Mouse (Mus musculus) kidney, adult 2 months (tissue): ENCODE measurements around the gene Lrba. TPM values are rescaled to one million over a fixed set of nuclear protein-coding genes. Genes with fewer than 3 reads are reported as not detected.

Experiments used
- DNase-seq: peaks from one replicate; pipeline ENCODE4 v3.0.0; 2021
- H3K27ac ChIP-seq: fragments of 200-500 bp; 2 replicates; pipeline ENCODE4 v1.5.1; 2012; ENCODE audit warnings: low read depth, low read length, control low read depth, inconsistent platforms; ENCODE audit not compliant: insufficient read depth
- H3K27me3 ChIP-seq: fragments of 200-500 bp; replicated peaks from 2 replicates; pipeline ENCODE4 v1.6.1; 2012; ENCODE audit warnings: mild to moderate bottlenecking, moderate library complexity, low read length, inconsistent platforms; ENCODE audit not compliant: control insufficient read depth, insufficient read depth
- H3K36me3 ChIP-seq: fragments of 200-500 bp; 2 replicates; pipeline ENCODE4 v1.6.1; 2012; ENCODE audit warnings: mild to moderate bottlenecking, moderate library complexity, low read length, inconsistent platforms; ENCODE audit not compliant: control insufficient read depth, insufficient read depth
- H3K4me1 ChIP-seq: fragments of 200-500 bp; 2 replicates; pipeline ENCODE4 v1.6.1; 2011; ENCODE audit warnings: low read length; ENCODE audit not compliant: control insufficient read depth, insufficient read depth
- H3K4me3 ChIP-seq: fragments of 200-500 bp; 2 replicates; pipeline ENCODE4 v1.5.1; 2011; ENCODE audit warnings: mild to moderate bottlenecking, low read depth, low read length, control low read depth; ENCODE audit not compliant: insufficient read depth
- CTCF ChIP-seq: fragments of 200-500 bp; conservative IDR thresholded peaks from 2 replicates; pipeline ENCODE4 v1.5.1; 2011; ENCODE audit warnings: low read depth, mild to moderate bottlenecking, control low read depth, low read length, moderate library complexity, mixed read lengths; ENCODE audit not compliant: insufficient read depth, insufficient read length
- POLR2A ChIP-seq: fragments of 200-500 bp; IDR thresholded peaks from one replicate; pipeline ENCODE4 v1.6.1; 2011; ENCODE audit warnings: low read depth, low read length, control low read depth
- WGBS: fragments of 180-500 bp; shearing (Covaris S2); methylation state at CpG from one replicate; pipeline ENCODE4 v1.1.7; 2018; 5-methylcytosine and 5-hydroxymethylcytosine counted together
- polyA plus RNA-seq: library from polyadenylated mRNA; depleted of rRNA; stranded (reverse); fragments of >200 nt; gene quantifications from 2 replicates; pipeline ENCODE4 v1.2.3, GENCODE M21; 2012

The Lrba gene
- polyA plus RNA-seq, 1 experiment = 36.4 TPM

DNA sequence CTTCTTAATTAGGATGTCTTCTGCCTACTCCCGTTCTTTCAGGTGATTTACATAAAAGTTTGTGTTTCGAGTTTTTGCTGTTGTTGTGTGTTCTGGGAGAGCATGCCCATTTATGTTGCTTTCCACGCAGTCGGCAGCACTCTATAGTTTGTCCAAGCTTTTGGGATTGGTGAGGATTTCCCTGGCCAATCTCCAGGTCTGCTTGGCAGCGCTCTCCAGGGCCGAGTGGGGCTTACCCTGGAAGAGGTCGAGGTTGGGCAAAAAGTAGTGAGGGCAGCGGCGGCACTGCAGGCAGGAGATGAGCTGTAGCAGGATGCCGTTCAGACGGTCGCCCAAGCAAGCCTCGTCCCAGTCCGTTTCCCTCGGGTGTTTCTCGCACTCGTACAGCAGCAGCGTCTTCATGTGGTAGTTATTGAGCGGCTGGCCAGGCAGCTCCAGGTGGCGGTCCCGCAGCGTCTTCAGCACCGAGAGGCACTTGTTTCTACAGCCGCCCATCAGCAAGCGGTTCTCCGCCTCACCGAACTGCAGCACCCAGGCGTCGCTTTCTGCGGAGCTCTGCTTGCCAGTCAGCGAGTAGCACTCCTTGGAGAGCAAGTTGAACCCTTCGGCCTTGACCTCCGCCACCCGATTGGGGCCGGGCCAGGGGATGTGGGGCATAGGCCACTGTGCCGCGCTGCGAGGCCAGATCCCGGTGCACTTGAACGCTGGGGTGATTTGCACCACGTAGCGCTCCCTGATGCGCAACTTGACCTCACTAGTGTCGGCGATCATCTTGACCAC is 322.2 kb downstream of the Lrba start:
- WGBS = 30% methylated on average over 45 of the region's 45 CpGs
- no peaks in the 10 kb centered on the region for H3K27me3 ChIP-seq
- H3K4me3 ChIP-seq = 0 out of 2 replicates have a peak overlapping the region, but pooled peaks have one; percentile 14
- 0 out of 2 replicates have a peak, but pooled peaks have one; percentile 4 for TF ChIP-seq CTCF
- TF ChIP-seq POLR2A = no peak
- peaks cover 1% of the 10 kb centered on the region for H3K36me3 ChIP-seq
- no peaks in the 10 kb centered on the region for H3K4me1 ChIP-seq
- H3K27ac ChIP-seq = no peak overlapping the region
- peak; percentile 59 for DNase-seq

GRCm38 (mm10) chr3:86547251-86547791 is 322.8 kb downstream of the Lrba start:
- no peaks in the 10 kb centered on the region for H3K27me3 ChIP-seq
- WGBS = 57% methylated on average over 42 of the region's 42 CpGs
- no peak overlapping the region for H3K27ac ChIP-seq
- no peaks in the 10 kb centered on the region for H3K4me1 ChIP-seq
- no peak for TF ChIP-seq POLR2A
- DNase-seq = no peak
- no peak overlapping the region for H3K4me3 ChIP-seq
- peaks cover 1% of the 10 kb centered on the region; the same call in 1 of the 2 replicates for H3K36me3 ChIP-seq

DNA sequence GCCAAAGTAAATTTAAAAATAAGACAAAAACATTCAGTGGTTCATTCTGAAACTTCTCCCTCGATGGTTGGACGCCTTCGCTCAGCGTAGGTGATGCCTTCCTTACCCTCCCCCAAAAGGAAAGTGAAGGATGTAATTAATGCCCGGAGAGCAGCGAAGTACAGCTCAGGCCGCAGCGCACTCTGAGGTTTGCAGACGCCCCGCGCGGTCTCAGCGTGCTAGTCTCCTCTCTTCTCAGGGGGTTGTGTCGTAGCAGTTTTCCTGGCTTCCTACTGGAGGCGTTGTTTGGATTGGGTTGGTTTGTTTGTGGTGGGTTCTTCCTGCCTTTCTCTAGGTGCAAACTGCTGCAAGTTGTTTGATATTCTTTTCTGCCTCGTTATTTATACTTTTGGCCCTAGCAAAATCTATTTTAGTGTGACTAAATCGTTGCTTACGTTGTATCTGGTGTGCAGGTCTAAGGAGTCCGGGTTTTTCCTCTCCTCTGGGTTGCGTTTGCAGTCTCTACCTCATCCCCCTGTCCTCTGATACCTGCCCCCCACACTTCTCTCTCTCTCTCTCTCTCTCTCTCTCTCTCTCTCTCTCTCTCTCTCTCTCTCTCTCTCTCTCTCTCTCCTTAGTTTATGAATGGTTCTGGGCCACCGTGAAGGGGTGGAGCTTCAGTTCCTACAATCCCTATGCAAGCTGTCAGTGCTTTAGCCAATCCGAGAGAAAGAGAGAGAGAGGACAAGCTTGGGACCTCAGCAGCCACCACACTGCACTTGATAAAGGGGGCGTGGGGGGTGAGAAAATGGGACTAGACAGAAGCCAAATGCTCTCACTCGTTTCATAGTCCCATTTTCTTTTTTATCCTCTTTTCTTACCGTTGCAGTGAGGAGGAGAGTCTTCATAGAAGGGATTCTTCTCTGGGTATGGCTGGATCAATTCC is 323.9 kb downstream of the Lrba start, which contains the start of gene Mab21l2:
TSS of gene Mab21l2 (minus strand) at position 539 of the 925 bp plus-strand sequence.
- Histone ChIP-seq H3K36me3 (no peaks in the 10 kb centered on the region), H3K27ac (no peak within 1 kb of the TSS), H3K27me3 (no peaks in the 10 kb centered on the region), H3K4me3 (no peak within 1 kb of the TSS), H3K4me1 (no peaks in the 10 kb centered on the region)
- 59% methylated on average over 25 of the region's 25 CpGs for WGBS
- no peak for DNase-seq
- no peak for TF ChIP-seq POLR2A
- no peak for TF ChIP-seq CTCF

DNA sequence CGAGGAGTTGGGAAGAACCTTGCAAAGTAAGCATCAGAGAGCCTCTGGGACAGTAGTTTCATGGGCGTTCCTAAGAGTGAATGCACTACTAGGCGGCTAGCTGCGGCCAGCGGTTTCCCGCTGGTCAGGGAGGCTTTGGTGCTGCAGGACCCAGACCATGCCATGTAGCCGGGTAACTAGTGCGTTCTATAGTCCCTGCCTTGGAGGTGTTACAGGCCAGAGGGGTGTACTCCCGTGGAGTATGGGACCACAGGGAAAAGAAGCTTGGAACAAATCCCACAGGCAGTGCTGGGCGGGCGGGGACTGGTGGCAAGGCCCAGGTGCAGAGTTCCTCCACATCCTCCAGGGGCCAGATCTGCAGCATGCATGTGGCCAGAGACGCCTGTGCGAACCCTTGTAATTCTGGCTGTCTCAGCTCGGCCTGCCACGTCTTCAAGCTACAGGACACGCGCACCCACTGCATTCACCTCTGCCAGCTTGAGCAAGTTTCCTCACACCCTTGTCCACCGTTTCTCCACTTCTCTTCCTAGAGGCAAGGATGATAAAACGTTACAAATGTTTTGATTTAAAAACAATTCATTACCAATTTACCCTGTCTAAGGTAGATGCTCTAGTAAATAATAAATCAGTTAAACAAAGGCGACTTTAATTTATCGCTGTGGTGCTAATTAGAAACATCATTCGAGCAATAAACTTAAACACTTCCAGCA is 326.0 kb downstream of the Lrba start:
- Histone ChIP-seq H3K4me1 (no peaks in the 10 kb centered on the region), H3K27ac (no peak overlapping the region), H3K27me3 (no peaks in the 10 kb centered on the region), H3K36me3 (no peaks in the 10 kb centered on the region), H3K4me3 (no peak overlapping the region)
- no peak for DNase-seq
- TF ChIP-seq POLR2A = no peak
- 78% methylated on average over 22 of the region's 22 CpGs for WGBS

DNA sequence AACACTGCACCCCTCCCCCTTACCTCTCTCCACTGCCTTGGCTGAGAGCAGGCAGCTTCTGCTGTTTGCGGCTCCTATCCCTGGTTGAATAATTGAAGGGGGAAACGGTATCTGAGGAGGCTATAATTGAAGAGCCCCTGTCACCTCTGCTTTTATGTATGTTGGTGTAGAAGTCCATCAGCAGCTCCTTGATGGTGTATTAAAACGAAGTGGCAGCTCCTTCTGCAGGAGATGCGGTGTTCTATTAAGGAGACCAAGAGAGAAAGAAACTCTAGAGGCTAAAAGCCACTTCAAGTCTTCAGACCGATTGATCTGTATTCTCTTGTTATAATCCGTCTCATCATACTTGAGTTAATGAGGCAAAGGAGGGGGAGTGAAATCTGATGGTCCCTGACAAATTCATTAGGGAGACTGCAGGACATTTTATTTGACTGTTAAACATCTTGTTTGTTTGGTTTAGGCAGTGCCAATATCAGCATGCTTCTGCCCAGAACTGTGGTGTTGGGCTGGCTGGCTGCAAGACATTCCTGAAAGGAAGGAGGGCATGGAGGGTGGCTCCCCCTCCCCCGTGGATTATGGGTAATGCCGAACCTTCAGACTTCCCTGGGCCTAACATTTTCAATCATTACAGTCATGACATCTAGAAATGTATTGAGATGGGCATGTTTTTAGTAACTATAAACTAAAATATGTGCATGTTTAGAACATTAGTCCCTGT is 326.7 kb downstream of the Lrba start:
- TF ChIP-seq POLR2A (no peak), CTCF (no peak)
- 74% methylated on average over 8 of the region's 8 CpGs for WGBS
- no peak overlapping the region for H3K27ac ChIP-seq

DNA sequence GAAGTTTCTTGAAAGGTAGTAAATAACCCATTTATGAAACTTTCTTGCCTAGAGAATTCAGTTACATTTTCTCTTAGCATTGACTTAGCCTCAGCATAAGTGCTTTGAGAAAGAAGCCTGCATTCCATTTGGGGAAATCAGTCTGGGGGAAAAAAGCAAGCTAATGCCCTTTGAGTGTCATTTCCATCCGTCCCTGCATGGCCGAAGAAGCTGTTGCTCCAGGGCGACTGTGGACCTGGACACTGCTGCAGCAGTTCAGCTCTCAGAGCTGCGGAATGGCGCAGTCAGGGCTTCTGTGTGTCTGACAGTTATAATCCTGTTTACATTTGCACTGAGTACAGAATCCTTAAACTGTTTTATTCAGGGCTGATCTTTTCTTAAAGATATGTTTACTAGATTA is 327.7 kb downstream of the Lrba start:
- no peaks in the 10 kb centered on the region for H3K27me3 ChIP-seq
- no peak for TF ChIP-seq CTCF
- WGBS = 86% methylated on average over 5 of the region's 5 CpGs
- no peak overlapping the region for H3K4me3 ChIP-seq
- no peak for DNase-seq
- H3K36me3 ChIP-seq = no peaks in the 10 kb centered on the region
- no peak overlapping the region for H3K27ac ChIP-seq
- H3K4me1 ChIP-seq = no peaks in the 10 kb centered on the region

More for the DNA sequence above, 326.7 kb downstream of the Lrba start:
- DNase-seq = no peak
- Histone ChIP-seq H3K27me3 (no peaks in the 10 kb centered on the region), H3K4me1 (no peaks in the 10 kb centered on the region), H3K36me3 (no peaks in the 10 kb centered on the region), H3K4me3 (no peak overlapping the region)
